Mouse (Mus musculus): ENCODE data around the gene Tmem108. TPM values are rescaled to one million over a fixed set of nuclear protein-coding genes. Genes with fewer than 3 reads are reported as not detected.

Tmem108 gene
- polyA plus RNA-seq, 1 experiment = 6.1 TPM

DNA sequence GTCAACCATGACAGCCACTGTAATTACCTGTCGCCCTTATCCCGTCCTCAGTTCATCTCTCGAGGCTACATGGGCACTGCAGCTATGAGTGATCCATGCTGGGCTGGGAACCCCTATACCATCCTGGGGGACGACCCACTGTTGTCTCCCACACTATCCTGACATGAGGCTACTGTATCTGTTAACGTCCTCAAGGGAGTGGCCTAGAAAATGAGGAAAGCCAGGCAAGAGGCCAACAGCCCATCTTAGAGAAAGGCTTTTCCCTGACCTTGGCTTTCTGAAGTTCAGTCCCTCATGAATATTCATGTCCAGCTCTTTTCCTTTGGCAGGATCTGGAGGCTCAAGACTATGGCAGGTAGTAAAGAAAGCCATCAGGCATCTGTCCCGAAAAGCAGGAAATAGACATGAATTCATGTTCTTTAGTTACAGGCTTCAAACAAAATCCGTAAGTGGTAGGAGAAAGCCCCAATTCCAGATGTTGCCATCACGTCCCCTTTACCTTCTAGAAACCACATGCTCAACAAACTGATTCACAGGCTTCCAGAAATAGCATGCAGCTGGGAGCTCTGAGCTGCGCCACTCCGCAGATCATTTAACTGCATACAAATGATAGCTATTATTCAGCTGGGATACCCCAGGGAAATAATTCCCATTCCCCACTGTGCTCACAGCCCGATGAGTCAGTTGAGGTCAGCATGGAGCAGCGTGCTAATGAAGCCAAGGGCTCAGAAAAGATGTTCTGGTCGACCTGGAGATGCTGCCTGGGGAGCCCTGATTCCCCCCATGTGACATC, 104.3 kb downstream of the Tmem108 start:
- H3K27ac ChIP-seq (ENCODE audit: control insufficient read depth, insufficient read depth, low read length) = no peak overlapping the region
- whole genome bisulfite sequencing = 57% methylated on average over 13 of the region's 13 CpGs
- H3K4me3 ChIP-seq (ENCODE audit: control insufficient read depth, insufficient read depth, low read length) = no peak overlapping the region
- no peaks in the 10 kb centered on the region for H3K27me3 ChIP-seq (ENCODE audit: control insufficient read depth, insufficient read depth, low read length)
- peaks cover 16% of the 10 kb centered on the region for H3K4me1 ChIP-seq (replicated peaks; ENCODE audit: control insufficient read depth, insufficient read depth, low read length)
- DNase-seq = no peak
- TF ChIP-seq CTCF (IDR thresholded peaks at IDR 0.05; ENCODE audit: borderline replicate concordance, control insufficient read depth, extremely low read depth, insufficient read depth, low read length, poor library complexity) = no peak
- H3K36me3 ChIP-seq (ENCODE audit: control insufficient read depth, insufficient read depth, low read length) = no peaks in the 10 kb centered on the region

DNA sequence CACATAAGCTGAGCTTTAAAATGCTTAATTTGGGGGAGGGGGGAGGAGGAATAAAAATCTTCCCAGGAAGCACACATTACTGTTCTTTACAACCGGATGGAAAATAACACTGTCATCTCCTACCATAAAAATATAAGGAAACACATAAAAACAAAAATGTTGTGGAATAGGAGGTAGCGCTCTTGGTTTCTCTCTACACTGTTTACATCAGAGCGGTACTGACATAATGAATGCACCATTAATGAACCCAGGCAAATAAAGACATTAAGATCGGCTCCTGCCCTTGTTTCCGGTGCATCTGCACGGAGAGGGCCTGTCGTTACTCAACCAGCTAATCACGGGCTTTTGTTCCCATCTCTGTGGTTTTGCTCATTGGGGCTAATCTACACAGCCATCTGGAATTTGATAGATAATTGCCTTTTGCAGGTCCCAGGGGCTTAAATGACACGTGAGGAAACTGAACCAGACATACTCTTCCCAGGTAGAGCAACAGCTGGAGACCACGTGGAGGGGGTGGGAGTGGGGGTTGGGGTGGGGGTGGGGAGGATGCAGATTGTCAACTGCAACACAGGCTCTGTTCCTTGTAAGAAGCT, 107.5 kb downstream of the Tmem108 start:
- Histone ChIP-seq H3K27ac (ENCODE audit: control insufficient read depth, insufficient read depth, low read length) (no peak overlapping the region), H3K4me1 (replicated peaks; ENCODE audit: control insufficient read depth, insufficient read depth, low read length) (peaks cover 16% of the 10 kb centered on the region), H3K27me3 (ENCODE audit: control insufficient read depth, insufficient read depth, low read length) (no peaks in the 10 kb centered on the region), H3K4me3 (ENCODE audit: control insufficient read depth, insufficient read depth, low read length) (no peak overlapping the region), H3K36me3 (ENCODE audit: control insufficient read depth, insufficient read depth, low read length) (no peaks in the 10 kb centered on the region)
- no peak for DNase-seq
- WGBS = 18% methylated on average over 10 of the region's 10 CpGs
- TF ChIP-seq CTCF (IDR thresholded peaks at IDR 0.05; ENCODE audit: borderline replicate concordance, control insufficient read depth, extremely low read depth, insufficient read depth, low read length, poor library complexity) (no peak), POLR2A (IDR thresholded peaks at IDR 0.05; ENCODE audit: control insufficient read depth, extremely low read depth, insufficient read depth, low read length, poor library complexity) (no peak)

DNA sequence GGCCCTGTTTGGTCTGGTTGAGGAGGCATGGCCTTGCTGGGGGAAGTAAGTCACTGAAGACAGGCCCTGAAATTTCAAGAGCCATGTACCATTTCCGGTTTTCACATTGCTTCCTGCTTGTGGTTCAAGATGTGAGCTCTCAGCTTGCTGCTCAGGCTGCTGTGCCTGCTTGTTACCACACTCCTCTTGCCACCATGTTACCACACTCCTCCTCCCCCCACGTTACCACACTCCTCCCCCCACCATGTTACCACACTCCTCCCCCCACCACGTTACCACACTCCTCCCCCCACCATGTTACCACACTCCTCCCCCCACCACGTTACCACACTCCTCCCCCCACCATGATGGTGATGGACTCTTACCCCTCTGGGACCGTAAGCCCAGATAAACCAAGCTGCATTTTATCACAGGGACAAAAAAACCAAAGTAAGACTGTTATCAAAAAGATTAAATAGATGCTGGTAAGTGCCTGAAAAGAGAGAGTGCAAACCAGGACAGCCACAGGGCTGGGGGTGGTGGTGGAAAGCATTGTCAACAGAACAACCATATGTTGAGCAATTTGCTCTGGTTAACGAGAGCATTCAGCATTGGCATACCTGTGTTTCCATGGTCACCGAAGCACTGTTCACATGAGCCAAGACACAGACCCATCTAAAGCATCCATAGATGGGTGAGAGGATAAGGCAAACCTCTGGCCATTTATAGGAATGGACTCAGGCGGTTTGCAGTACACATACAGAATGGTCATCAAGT, 109.3 kb downstream of the Tmem108 start:
- Histone ChIP-seq H3K4me3 (ENCODE audit: control insufficient read depth, insufficient read depth, low read length) (no peak overlapping the region), H3K27ac (ENCODE audit: control insufficient read depth, insufficient read depth, low read length) (no peak overlapping the region), H3K36me3 (ENCODE audit: control insufficient read depth, insufficient read depth, low read length) (no peaks in the 10 kb centered on the region), H3K4me1 (replicated peaks; ENCODE audit: control insufficient read depth, insufficient read depth, low read length) (peaks cover 12% of the 10 kb centered on the region), H3K27me3 (ENCODE audit: control insufficient read depth, insufficient read depth, low read length) (no peaks in the 10 kb centered on the region)
- TF ChIP-seq POLR2A (IDR thresholded peaks at IDR 0.05; ENCODE audit: control insufficient read depth, extremely low read depth, insufficient read depth, low read length, poor library complexity) (no peak), CTCF (IDR thresholded peaks at IDR 0.05; ENCODE audit: borderline replicate concordance, control insufficient read depth, extremely low read depth, insufficient read depth, low read length, poor library complexity) (no peak)
- 53% methylated on average over 8 of the region's 8 CpGs for WGBS
- no peak for DNase-seq

DNA sequence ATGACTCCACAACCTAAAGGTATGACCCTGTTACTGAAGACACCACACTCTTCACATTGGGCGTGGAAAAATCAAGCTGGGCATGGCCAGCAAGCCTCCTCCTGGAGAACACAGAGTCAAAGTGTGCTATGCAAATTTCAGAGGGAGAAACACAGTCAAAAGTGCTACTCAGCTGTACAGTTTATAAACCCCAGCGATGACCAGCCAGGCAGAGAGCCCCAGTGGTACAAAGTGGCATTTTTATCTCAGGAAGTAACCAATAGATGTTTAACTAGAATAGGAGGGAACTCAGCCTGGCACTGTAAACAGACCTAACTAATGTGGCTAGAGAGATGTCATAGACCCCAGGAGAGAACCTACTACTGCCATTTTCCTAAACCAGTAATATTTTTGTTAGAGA, 115.0 kb downstream of the Tmem108 start:
- Histone ChIP-seq H3K4me1 (replicated peaks; ENCODE audit: control insufficient read depth, insufficient read depth, low read length) (peaks cover 5% of the 10 kb centered on the region), H3K27ac (ENCODE audit: control insufficient read depth, insufficient read depth, low read length) (no peak overlapping the region), H3K27me3 (ENCODE audit: control insufficient read depth, insufficient read depth, low read length) (no peaks in the 10 kb centered on the region), H3K36me3 (ENCODE audit: control insufficient read depth, insufficient read depth, low read length) (no peaks in the 10 kb centered on the region), H3K4me3 (ENCODE audit: control insufficient read depth, insufficient read depth, low read length) (no peak overlapping the region)
- no peak for DNase-seq
- 71% methylated on average over 2 of the region's 2 CpGs for WGBS
- no peak for TF ChIP-seq POLR2A (IDR thresholded peaks at IDR 0.05; ENCODE audit: control insufficient read depth, extremely low read depth, insufficient read depth, low read length, poor library complexity)
- no peak for TF ChIP-seq CTCF (IDR thresholded peaks at IDR 0.05; ENCODE audit: borderline replicate concordance, control insufficient read depth, extremely low read depth, insufficient read depth, low read length, poor library complexity)

DNA sequence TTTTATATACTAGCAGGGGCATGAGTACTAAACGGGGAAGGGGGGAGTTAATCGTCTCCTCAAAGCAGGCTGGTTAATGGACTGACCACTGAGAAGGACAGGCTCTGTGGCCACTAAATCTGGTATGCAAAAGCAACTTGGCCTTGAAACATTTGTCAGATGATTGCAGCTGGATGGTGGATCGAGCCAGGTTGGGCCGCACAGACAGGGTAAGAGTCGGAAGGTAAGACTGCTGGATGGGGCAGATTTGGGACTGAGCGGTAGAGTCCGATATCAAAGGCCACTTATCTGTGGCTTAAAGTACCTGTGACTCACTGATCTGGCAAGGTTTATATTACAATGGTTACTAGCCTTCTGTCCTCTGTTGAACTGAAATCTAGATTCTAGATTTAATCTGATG, 115.9 kb downstream of the Tmem108 start:
- H3K27me3 ChIP-seq (ENCODE audit: control insufficient read depth, insufficient read depth, low read length) = no peaks in the 10 kb centered on the region
- peaks cover 5% of the 10 kb centered on the region for H3K4me1 ChIP-seq (replicated peaks; ENCODE audit: control insufficient read depth, insufficient read depth, low read length)
- TF ChIP-seq POLR2A (IDR thresholded peaks at IDR 0.05; ENCODE audit: control insufficient read depth, extremely low read depth, insufficient read depth, low read length, poor library complexity) (no peak), CTCF (IDR thresholded peaks at IDR 0.05; ENCODE audit: borderline replicate concordance, control insufficient read depth, extremely low read depth, insufficient read depth, low read length, poor library complexity) (no peak)
- 96% methylated on average over 7 of the region's 7 CpGs for WGBS
- H3K36me3 ChIP-seq (ENCODE audit: control insufficient read depth, insufficient read depth, low read length) = no peaks in the 10 kb centered on the region
- H3K27ac ChIP-seq (ENCODE audit: control insufficient read depth, insufficient read depth, low read length) = no peak overlapping the region
- DNase-seq = no peak
- no peak overlapping the region for H3K4me3 ChIP-seq (ENCODE audit: control insufficient read depth, insufficient read depth, low read length)

DNA sequence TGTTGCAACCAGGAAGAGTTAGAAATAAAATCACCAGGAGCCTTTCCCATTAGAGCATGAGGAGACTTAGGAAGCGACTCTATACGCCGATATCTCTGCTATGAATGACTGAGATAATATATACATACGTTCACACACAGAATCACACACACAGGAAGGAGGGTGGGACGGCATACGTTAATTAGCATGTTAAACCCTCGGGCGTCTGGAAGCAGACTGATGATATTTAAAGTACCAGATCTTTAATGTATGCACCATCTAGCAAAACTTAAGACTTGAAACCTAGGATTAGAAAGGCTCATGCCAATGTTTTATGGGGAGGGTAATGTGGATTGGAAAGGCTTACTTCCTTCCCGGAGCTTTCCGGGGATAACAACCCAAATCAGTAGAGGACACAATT, 119.3 kb downstream of the Tmem108 start:
- WGBS = 94% methylated on average over 10 of the region's 10 CpGs
- no peaks in the 10 kb centered on the region for H3K36me3 ChIP-seq (ENCODE audit: control insufficient read depth, insufficient read depth, low read length)
- no peak overlapping the region for H3K27ac ChIP-seq (ENCODE audit: control insufficient read depth, insufficient read depth, low read length)
- no peak for DNase-seq
- peaks cover 3% of the 10 kb centered on the region; the same call in 1 of the 2 replicates for H3K4me1 ChIP-seq (replicated peaks; ENCODE audit: control insufficient read depth, insufficient read depth, low read length)
- no peak overlapping the region for H3K4me3 ChIP-seq (ENCODE audit: control insufficient read depth, insufficient read depth, low read length)
- H3K27me3 ChIP-seq (ENCODE audit: control insufficient read depth, insufficient read depth, low read length) = no peaks in the 10 kb centered on the region
- no peak for TF ChIP-seq CTCF (IDR thresholded peaks at IDR 0.05; ENCODE audit: borderline replicate concordance, control insufficient read depth, extremely low read depth, insufficient read depth, low read length, poor library complexity)
- TF ChIP-seq POLR2A (IDR thresholded peaks at IDR 0.05; ENCODE audit: control insufficient read depth, extremely low read depth, insufficient read depth, low read length, poor library complexity) = no peak

All from thymus, adult 2 months (tissue).